27 mouse cellular contexts compared by ENCODE assay signal in the genomic region with DNA sequence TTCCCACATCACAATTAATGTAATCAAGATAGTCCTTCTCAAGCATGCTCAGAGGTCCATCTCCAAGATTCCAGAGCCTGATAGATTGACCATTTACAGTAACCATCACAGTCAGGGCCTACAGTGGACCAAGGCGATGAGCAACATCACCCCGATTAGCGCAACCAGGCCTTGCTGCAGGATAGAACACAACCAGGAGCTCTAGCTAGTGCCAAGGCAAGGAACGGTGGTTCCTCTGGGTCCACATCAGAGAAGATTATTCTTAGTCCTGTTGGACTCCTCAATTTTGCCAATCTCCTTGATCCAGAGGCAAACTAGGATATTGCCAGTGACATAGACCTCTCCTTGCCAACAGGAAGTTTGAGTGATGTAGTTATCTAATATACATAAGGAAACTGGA.
"Had no signal": no experiment of that assay in that cellular context is flagged by ENCODE, and none has a peak within 500 bp of the region (broad histone marks: within the 10 kb centered on the region; RNA-seq: fewer than 3 reads in every experiment).

No protein-coding gene starts in this region.

- DNase-seq: cerebellum, adult 8-10 months; cerebellum, adult 9-10 months; cerebellum, adult 9-11 months; cerebellum, postnatal 10 days; cerebellum, postnatal 14 days; cerebellum, postnatal 25 days; cerebellum, postnatal 36 days; embryo, embryonic 11 days; forebrain, postnatal 0 days; gastrocnemius, adult 2 months; gastrocnemius, postnatal 10 days; gastrocnemius, postnatal 14 days; gastrocnemius, postnatal 25 days; gastrocnemius, postnatal 36 days; heart, adult 18-20 months; heart, adult 2 months had no signal

- H3K9me3 ChIP-seq: embryonic facial prominence, embryonic 10.5 days; embryonic facial prominence, embryonic 12.5 days; embryonic facial prominence, embryonic 13.5 days; embryonic facial prominence, embryonic 15.5 days; forebrain, embryonic 10.5 days; forebrain, embryonic 12.5 days; forebrain, embryonic 13.5 days; forebrain, embryonic 15.5 days had no signal

- H3K27me3 ChIP-seq: embryonic facial prominence, embryonic 12.5 days; embryonic facial prominence, embryonic 13.5 days; embryonic facial prominence, embryonic 15.5 days; forebrain, embryonic 12.5 days; forebrain, embryonic 13.5 days; forebrain, embryonic 15.5 days had no signal

- H3K9ac ChIP-seq: embryonic facial prominence, embryonic 12.5 days; embryonic facial prominence, embryonic 13.5 days; embryonic facial prominence, embryonic 15.5 days; forebrain, embryonic 12.5 days; forebrain, embryonic 13.5 days; forebrain, embryonic 15.5 days; forebrain, postnatal 0 days had no signal

- H3K4me3 ChIP-seq: embryonic facial prominence, embryonic 10.5 days; embryonic facial prominence, embryonic 12.5 days; embryonic facial prominence, embryonic 13.5 days; embryonic facial prominence, embryonic 15.5 days; erythroblast, embryonic 14.5 days; forebrain, embryonic 10.5 days; forebrain, embryonic 12.5 days; forebrain, embryonic 13.5 days; forebrain, embryonic 15.5 days; gastrocnemius, adult 2 months; heart, adult 2 months had no signal

- H3K36me3 ChIP-seq: embryonic facial prominence, embryonic 10.5 days; embryonic facial prominence, embryonic 12.5 days; embryonic facial prominence, embryonic 13.5 days; embryonic facial prominence, embryonic 15.5 days; forebrain, embryonic 10.5 days; forebrain, embryonic 12.5 days; forebrain, embryonic 15.5 days had no signal

- H3K4me2 ChIP-seq: embryonic facial prominence, embryonic 12.5 days; embryonic facial prominence, embryonic 13.5 days; embryonic facial prominence, embryonic 15.5 days; forebrain, embryonic 12.5 days; forebrain, embryonic 13.5 days; forebrain, embryonic 15.5 days had no signal

- ATAC-seq: forebrain, embryonic 13.5 days; forebrain, embryonic 14.5 days; forebrain, embryonic 15.5 days; forebrain, embryonic 16.5 days; forebrain, postnatal 0 days had no signal

- H3K27ac ChIP-seq: embryonic facial prominence, embryonic 10.5 days; embryonic facial prominence, embryonic 12.5 days; embryonic facial prominence, embryonic 13.5 days; embryonic facial prominence, embryonic 15.5 days; forebrain, embryonic 10.5 days; forebrain, embryonic 12.5 days; forebrain, embryonic 13.5 days; forebrain, embryonic 15.5 days; gastrocnemius, adult 2 months; heart, adult 2 months had no signal

- H3K4me1 ChIP-seq: embryonic facial prominence, embryonic 10.5 days; embryonic facial prominence, embryonic 12.5 days; embryonic facial prominence, embryonic 13.5 days; embryonic facial prominence, embryonic 15.5 days; forebrain, embryonic 10.5 days; forebrain, embryonic 12.5 days; forebrain, embryonic 13.5 days; forebrain, embryonic 15.5 days had no signal
